Mouse (Mus musculus) embryonic stem cell, embryonic (primary cell): Measurements from ENCODE around the gene Aplp1.

Experiments
- CTCF ChIA-PET, 4 experiments: fragments of 300-600 bp in 2 of 4; fragments of 350-600 bp in 2 of 4; sonication (Branson Sonifier 250); formaldehyde crosslinking; loops; one replicate each; lab custom pipeline; 2022; ENCODE audit warnings: inconsistent platforms in 2 of 4; lab: Charles Lee
- POLR2A ChIA-PET, 4 experiments: fragments of 300-600 bp in 2 of 4; fragments of 350-600 bp in 2 of 4; sonication (Branson Sonifier 250); formaldehyde crosslinking; loops; one replicate each; lab custom pipeline; 2022; ENCODE audit warnings: antibody characterized with exemption in 4 of 4, inconsistent platforms in 1 of 4; lab: Charles Lee

Aplp1 gene

GRCm38 (mm10) chr7:30444971-30445751 lies at the start of gene Aplp1:
Aplp1 (minus strand) TSS chr7:30445535.
- ChIA-PET CTCF (interaction anchor here in 3 of 4 experiments (0.5 to 2.8 kb wide), 26 partner anchors 9 to 501 kb away, joined by 3 to 13 read pairs (median 4); no protein-coding TSS in a partner anchor), POLR2A (interaction anchor here (0.5 to 4.0 kb wide), 37 partner anchors 8 to 387 kb away, joined by 3 to 51 read pairs (median 4); partner anchors contain the start of genes Nphs1 (in 3 of the 4), Kirrel2 (in 2 of the 4), Wdr62 (in 2 of the 4) and Cox6b1 (in 1 of the 4))

- POLR2A ChIA-PET, result interaction anchor here in 2 of 4 experiments (0.7 to 1.3 kb wide), 6 partner anchors 8 to 180 kb away, joined by 3 to 6 read pairs (median 4); no protein-coding TSS in a partner anchor
- CTCF ChIA-PET, result interaction anchor here (0.6 to 5.6 kb wide), 30 partner anchors 9 to 481 kb away, joined by 3 to 31 read pairs (median 4); partner anchors contain the start of genes Cox6b1 (in 2 of the 4) and Arhgap33 (in 1 of the 4)
These were observed 48.1 kb upstream of the Aplp1 start, which contains the start of gene Prodh2 for GRCm38 (mm10) chr7:30493401-30493931. Prodh2 (plus strand) TSS chr7:30493622.

GRCm38 (mm10) chr7:30492765-30493164 lies 47.4 kb upstream of the Aplp1 start:
- CTCF ChIA-PET, result interaction anchor here (0.5 to 5.6 kb wide), 51 partner anchors 9 to 481 kb away, joined by 3 to 31 read pairs (median 4); partner anchors contain the start of genes Arhgap33 (in 1 of the 4), Cox6b1 (in 1 of the 4), Fam187b (in 1 of the 4) and Upk1a (in 1 of the 4)
- POLR2A ChIA-PET, result interaction anchor here in 3 of 4 experiments (0.6 to 1.3 kb wide), 8 partner anchors 25 to 179 kb away, joined by 3 to 6 read pairs (median 4); no protein-coding TSS in a partner anchor

GRCm38 (mm10) chr7:30490957-30491307 lies 45.6 kb upstream of the Aplp1 start:
- ChIA-PET POLR2A (interaction anchor here in 3 of 4 experiments (0.7 to 2.4 kb wide), 28 partner anchors 9 to 211 kb away, joined by 3 to 8 read pairs (median 3); partner anchors contain the start of genes Wdr62 (in 2 of the 3), Cox6b1 (in 1 of the 3), Haus5 (in 1 of the 3) and Hspb6 (in 1 of the 3)), CTCF (interaction anchor here (0.6 to 5.6 kb wide), 75 partner anchors 9 to 666 kb away, joined by 3 to 42 read pairs (median 4); partner anchors contain the start of genes Upk1a (in 2 of the 4), E130208F15Rik (in 1 of the 4), Etv2 (in 1 of the 4) and Fam187b (in 1 of the 4))

GRCm38 (mm10) chr7:30490251-30490956 lies 45.1 kb upstream of the Aplp1 start:
- CTCF ChIA-PET, result interaction anchor here (0.5 to 5.6 kb wide), 84 partner anchors 8 to 666 kb away, joined by 3 to 42 read pairs (median 4); partner anchors contain the start of genes Upk1a (in 2 of the 4), E130208F15Rik (in 1 of the 4), Etv2 (in 1 of the 4) and Fam187b (in 1 of the 4)
- POLR2A ChIA-PET, result interaction anchor here in 3 of 4 experiments (0.6 to 2.4 kb wide), 25 partner anchors 9 to 210 kb away, joined by 3 to 8 read pairs (median 3); partner anchors contain the start of genes Wdr62 (in 2 of the 3), Cox6b1 (in 1 of the 3), Haus5 (in 1 of the 3) and Hspb6 (in 1 of the 3)

- CTCF ChIA-PET, result interaction anchor here in 2 of 4 experiments (1.1 to 1.3 kb wide), 3 partner anchors 9 to 12 kb away, joined by 3 to 4 read pairs (median 4); no protein-coding TSS in a partner anchor
These were observed 38.9 kb upstream of the Aplp1 start for GRCm38 (mm10) chr7:30484250-30484649.

GRCm38 (mm10) chr7:30477415-30478381 lies 32.4 kb upstream of the Aplp1 start:
- ChIA-PET POLR2A (interaction anchor here in 3 of 4 experiments (0.6 to 1.5 kb wide), 6 partner anchors 14 to 302 kb away, joined by 3 to 7 read pairs (median 3); partner anchors contain the start of genes Cox6b1 (in 1 of the 3), Nfkbid (in 1 of the 3) and Nphs1 (in 1 of the 3)), CTCF (interaction anchor here in 3 of 4 experiments (0.7 to 2.6 kb wide), 5 partner anchors 13 to 146 kb away, joined by 3 to 11 read pairs (median 3); partner anchors contain the start of gene Prodh2 (in 1 of the 3))

More at GRCm38 (mm10) chr7:30484250-30484649, 38.9 kb upstream of the Aplp1 start:
- POLR2A ChIA-PET, result interaction anchor here in 2 of 4 experiments (0.6 to 1.0 kb wide), 3 partner anchors 31 to 53 kb away, joined by 4 to 7 read pairs (median 5); no protein-coding TSS in a partner anchor

GRCm38 (mm10) chr7:30476136-30476535 lies 30.8 kb upstream of the Aplp1 start:
- ChIA-PET POLR2A (interaction anchor here in 2 of 4 experiments (0.6 to 1.2 kb wide), 4 partner anchors 10 to 221 kb away, joined by 3 to 5 read pairs (median 3); no protein-coding TSS in a partner anchor), CTCF (interaction anchor here in 3 of 4 experiments (0.6 to 1.5 kb wide), 5 partner anchors 103 to 144 kb away, joined by 3 to 5 read pairs (median 3); no protein-coding TSS in a partner anchor)

- POLR2A ChIA-PET, result interaction anchor here in 2 of 4 experiments (0.7 to 1.8 kb wide), 6 partner anchors 8 to 144 kb away, joined by 3 to 5 read pairs (median 3); no protein-coding TSS in a partner anchor
- CTCF ChIA-PET, result interaction anchor here in 3 of 4 experiments (0.6 to 1.5 kb wide), 3 partner anchors 139 to 559 kb away, joined by 4 to 5 read pairs (median 5); no protein-coding TSS in a partner anchor
These were observed 29.7 kb upstream of the Aplp1 start for GRCm38 (mm10) chr7:30474999-30475398.

GRCm38 (mm10) chr7:30472411-30472810 lies 27.1 kb upstream of the Aplp1 start:
- ChIA-PET POLR2A (interaction anchor here in 3 of 4 experiments (0.9 to 1.4 kb wide), 3 partner anchors 9 to 36 kb away, joined by 3 to 11 read pairs (median 3); partner anchors contain the start of gene Aplp1 (in 1 of the 3)), CTCF (interaction anchor here (0.6 to 2.3 kb wide), 52 partner anchors 9 to 231 kb away, joined by 3 to 26 read pairs (median 4); partner anchors contain the start of genes Aplp1 (in 2 of the 4), E130208F15Rik (in 1 of the 4), Hspb6 (in 1 of the 4) and Kirrel2 (in 1 of the 4))

- CTCF ChIA-PET, result interaction anchor here in 3 of 4 experiments (1.1 to 1.9 kb wide), 6 partner anchors 7 to 152 kb away, joined by 3 to 8 read pairs (median 4); partner anchors contain the start of genes Kirrel2 (in 1 of the 3) and Nphs1 (in 1 of the 3)
- POLR2A ChIA-PET, result interaction anchor here (0.7 to 3.7 kb wide), 17 partner anchors 7 to 372 kb away, joined by 3 to 23 read pairs (median 3); partner anchors contain the start of genes Kirrel2 (in 2 of the 4), Nphs1 (in 2 of the 4), Cox6b1 (in 1 of the 4) and Nfkbid (in 1 of the 4)
These were observed 19.5 kb upstream of the Aplp1 start for GRCm38 (mm10) chr7:30464816-30465300.

- ChIA-PET CTCF (interaction anchor here in 3 of 4 experiments (0.6 to 1.1 kb wide), 4 partner anchors 8 to 152 kb away, joined by 3 to 6 read pairs (median 3); no protein-coding TSS in a partner anchor), POLR2A (interaction anchor here (0.5 to 2.2 kb wide), 13 partner anchors 8 to 131 kb away, joined by 3 to 9 read pairs (median 5); partner anchors contain the start of gene Aplp1 (in 1 of the 4))
These were observed 18.7 kb upstream of the Aplp1 start for GRCm38 (mm10) chr7:30463996-30464395.

- ChIA-PET CTCF (interaction anchor here in 3 of 4 experiments (0.6 to 1.1 kb wide), 5 partner anchors 9 to 171 kb away, joined by 3 to 6 read pairs (median 3); no protein-coding TSS in a partner anchor), POLR2A (interaction anchor here (0.5 to 2.2 kb wide), 12 partner anchors 8 to 183 kb away, joined by 3 to 9 read pairs (median 4); partner anchors contain the start of genes Aplp1 (in 1 of the 4) and Wdr62 (in 1 of the 4))
These were observed 18.2 kb upstream of the Aplp1 start for GRCm38 (mm10) chr7:30463568-30463967.

- ChIA-PET CTCF (interaction anchor here in 2 of 4 experiments (0.6 to 1.5 kb wide), 4 partner anchors 12 to 127 kb away, joined by 3 to 5 read pairs (median 4); no protein-coding TSS in a partner anchor), POLR2A (interaction anchor here in 2 of 4 experiments (0.6 to 1.1 kb wide), 5 partner anchors 15 to 1562 kb away, joined by 3 to 5 read pairs (median 3); no protein-coding TSS in a partner anchor)
These were observed 14.1 kb upstream of the Aplp1 start for GRCm38 (mm10) chr7:30459484-30459883.
